Mouse (Mus musculus): ENCODE data around the gene Ssh2. TPM values are rescaled to one million over a fixed set of nuclear protein-coding genes. Genes with fewer than 3 reads are reported as not detected.

Gene Ssh2
- polyA plus RNA-seq, 1 experiment from 2014 or later = 11.3 TPM

- peaks cover 3% of the 10 kb centered on the region; the same call in 1 of the 2 replicates for H3K4me1 ChIP-seq (ENCODE audit: control insufficient read depth, insufficient read depth, low read length)
- no peak for DNase-seq (ENCODE audit: low spot score)
- H3K4me2 ChIP-seq (ENCODE audit: low read depth, low read length) = no peak overlapping the region
- H3K27me3 ChIP-seq (replicated peaks; ENCODE audit: control insufficient read depth, insufficient read depth, low read length) = no peaks in the 10 kb centered on the region
- no peak overlapping the region for H3K9ac ChIP-seq (ENCODE audit: low read depth, low read length)
- no peaks in the 10 kb centered on the region for H3K36me3 ChIP-seq (ENCODE audit: control insufficient read depth, insufficient read depth, low read length)
- no peak overlapping the region for H3K4me3 ChIP-seq (ENCODE audit: low read depth, low read length)
- WGBS = 84% methylated on average over 6 of the region's 6 CpGs
- no peaks in the 10 kb centered on the region for H3K9me3 ChIP-seq (ENCODE audit: control insufficient read depth, low read length)
- ATAC-seq (ENCODE audit: low read depth) = no peak
- no peak overlapping the region for H3K27ac ChIP-seq (replicated peaks; ENCODE audit: low read depth, low read length)
These were observed 149.8 kb downstream of the Ssh2 start for GRCm38 (mm10) chr11:77365706-77366386.

GRCm38 (mm10) chr11:77367541-77368270 lies 151.6 kb downstream of the Ssh2 start:
- 93% methylated on average over 9 of the region's 9 CpGs for WGBS

GRCm38 (mm10) chr11:77369188-77369840 lies 153.2 kb downstream of the Ssh2 start:
- DNase-seq (ENCODE audit: low spot score) (no peak), ATAC-seq (ENCODE audit: low read depth) (no peak)
- no peaks in the 10 kb centered on the region for H3K27me3 ChIP-seq (replicated peaks; ENCODE audit: control insufficient read depth, insufficient read depth, low read length)
- 78% methylated on average over 2 of the region's 2 CpGs for WGBS
- H3K4me3 ChIP-seq (ENCODE audit: low read depth, low read length) = no peak overlapping the region
- H3K9ac ChIP-seq (ENCODE audit: low read depth, low read length) = no peak overlapping the region
- H3K27ac ChIP-seq (replicated peaks; ENCODE audit: low read depth, low read length) = no peak overlapping the region
- H3K4me1 ChIP-seq (ENCODE audit: control insufficient read depth, insufficient read depth, low read length) = peaks cover 9% of the 10 kb centered on the region
- H3K4me2 ChIP-seq (ENCODE audit: low read depth, low read length) = no peak overlapping the region
- no peaks in the 10 kb centered on the region for H3K36me3 ChIP-seq (ENCODE audit: control insufficient read depth, insufficient read depth, low read length)
- H3K9me3 ChIP-seq (ENCODE audit: control insufficient read depth, low read length) = no peaks in the 10 kb centered on the region

More at GRCm38 (mm10) chr11:77367541-77368270, 151.6 kb downstream of the Ssh2 start:
- H3K27me3 ChIP-seq (replicated peaks; ENCODE audit: control insufficient read depth, insufficient read depth, low read length) = no peaks in the 10 kb centered on the region
- H3K27ac ChIP-seq (replicated peaks; ENCODE audit: low read depth, low read length) = no peak overlapping the region
- no peak overlapping the region for H3K9ac ChIP-seq (ENCODE audit: low read depth, low read length)
- H3K4me1 ChIP-seq (ENCODE audit: control insufficient read depth, insufficient read depth, low read length) = peaks cover 9% of the 10 kb centered on the region
- H3K4me2 ChIP-seq (ENCODE audit: low read depth, low read length) = no peak overlapping the region
- H3K4me3 ChIP-seq (ENCODE audit: low read depth, low read length) = no peak overlapping the region
- no peaks in the 10 kb centered on the region for H3K36me3 ChIP-seq (ENCODE audit: control insufficient read depth, insufficient read depth, low read length)
- H3K9me3 ChIP-seq (ENCODE audit: control insufficient read depth, low read length) = no peaks in the 10 kb centered on the region
- ATAC-seq (ENCODE audit: low read depth) (no peak), DNase-seq (ENCODE audit: low spot score) (no peak)

GRCm38 (mm10) chr11:77369841-77370191 lies 153.7 kb downstream of the Ssh2 start:
- peaks cover 9% of the 10 kb centered on the region for H3K4me1 ChIP-seq (ENCODE audit: control insufficient read depth, insufficient read depth, low read length)
- WGBS = 70% methylated on average over 2 of the region's 2 CpGs
- H3K27ac ChIP-seq (replicated peaks; ENCODE audit: low read depth, low read length) = peak overlapping the region; percentile 56; the same call in 1 of the 2 replicates
- no peak for DNase-seq (ENCODE audit: low spot score)
- ATAC-seq (ENCODE audit: low read depth) = no peak
- H3K36me3 ChIP-seq (ENCODE audit: control insufficient read depth, insufficient read depth, low read length) = no peaks in the 10 kb centered on the region
- H3K4me2 ChIP-seq (ENCODE audit: low read depth, low read length) = no peak overlapping the region
- no peaks in the 10 kb centered on the region for H3K27me3 ChIP-seq (replicated peaks; ENCODE audit: control insufficient read depth, insufficient read depth, low read length)
- H3K9me3 ChIP-seq (ENCODE audit: control insufficient read depth, low read length) = no peaks in the 10 kb centered on the region
- no peak overlapping the region for H3K9ac ChIP-seq (ENCODE audit: low read depth, low read length)
- H3K4me3 ChIP-seq (ENCODE audit: low read depth, low read length) = no peak overlapping the region

- Histone ChIP-seq H3K9me3 (ENCODE audit: control insufficient read depth, low read length) (no peaks in the 10 kb centered on the region), H3K4me3 (ENCODE audit: low read depth, low read length) (no peak overlapping the region), H3K36me3 (ENCODE audit: control insufficient read depth, insufficient read depth, low read length) (no peaks in the 10 kb centered on the region), H3K9ac (ENCODE audit: low read depth, low read length) (no peak overlapping the region), H3K4me2 (ENCODE audit: low read depth, low read length) (no peak overlapping the region), H3K4me1 (ENCODE audit: control insufficient read depth, insufficient read depth, low read length) (peaks cover 9% of the 10 kb centered on the region), H3K27me3 (replicated peaks; ENCODE audit: control insufficient read depth, insufficient read depth, low read length) (no peaks in the 10 kb centered on the region), H3K27ac (replicated peaks; ENCODE audit: low read depth, low read length) (no peak overlapping the region)
- ATAC-seq (ENCODE audit: low read depth) = no peak
- 83% methylated on average over 3 of the region's 3 CpGs for WGBS
- no peak for DNase-seq (ENCODE audit: low spot score)
These were observed 155.0 kb downstream of the Ssh2 start for GRCm38 (mm10) chr11:77371088-77371487.

- peak; percentile 23 for DNase-seq (ENCODE audit: low spot score)
These were observed 155.6 kb downstream of the Ssh2 start for GRCm38 (mm10) chr11:77371696-77372095.

GRCm38 (mm10) chr11:77372196-77372904 lies 156.3 kb downstream of the Ssh2 start:
- ATAC-seq (ENCODE audit: low read depth) (no peak), DNase-seq (ENCODE audit: low spot score) (peak; percentile 85)
- WGBS = 24% methylated on average over 8 of the region's 8 CpGs
- peak overlapping the region; percentile 70 for H3K27ac ChIP-seq (replicated peaks; ENCODE audit: low read depth, low read length)
- H3K9me3 ChIP-seq (ENCODE audit: control insufficient read depth, low read length) = no peaks in the 10 kb centered on the region
- no peak overlapping the region for H3K9ac ChIP-seq (ENCODE audit: low read depth, low read length)
- H3K27me3 ChIP-seq (replicated peaks; ENCODE audit: control insufficient read depth, insufficient read depth, low read length) = no peaks in the 10 kb centered on the region
- no peak overlapping the region for H3K4me3 ChIP-seq (ENCODE audit: low read depth, low read length)
- no peak overlapping the region for H3K4me2 ChIP-seq (ENCODE audit: low read depth, low read length)
- H3K36me3 ChIP-seq (ENCODE audit: control insufficient read depth, insufficient read depth, low read length) = no peaks in the 10 kb centered on the region
- peaks cover 9% of the 10 kb centered on the region for H3K4me1 ChIP-seq (ENCODE audit: control insufficient read depth, insufficient read depth, low read length)

More at GRCm38 (mm10) chr11:77371696-77372095, 155.6 kb downstream of the Ssh2 start:
- Histone ChIP-seq H3K27ac (replicated peaks; ENCODE audit: low read depth, low read length) (peak overlapping the region; percentile 70), H3K27me3 (replicated peaks; ENCODE audit: control insufficient read depth, insufficient read depth, low read length) (no peaks in the 10 kb centered on the region), H3K4me3 (ENCODE audit: low read depth, low read length) (no peak overlapping the region), H3K9me3 (ENCODE audit: control insufficient read depth, low read length) (no peaks in the 10 kb centered on the region), H3K4me2 (ENCODE audit: low read depth, low read length) (no peak overlapping the region), H3K9ac (ENCODE audit: low read depth, low read length) (no peak overlapping the region), H3K4me1 (ENCODE audit: control insufficient read depth, insufficient read depth, low read length) (peaks cover 9% of the 10 kb centered on the region), H3K36me3 (ENCODE audit: control insufficient read depth, insufficient read depth, low read length) (no peaks in the 10 kb centered on the region)
- no peak for ATAC-seq (ENCODE audit: low read depth)

GRCm38 (mm10) chr11:77378622-77379021 lies 162.5 kb downstream of the Ssh2 start:
- H3K4me3 ChIP-seq (ENCODE audit: low read depth, low read length) = no peak overlapping the region
- H3K27me3 ChIP-seq (replicated peaks; ENCODE audit: control insufficient read depth, insufficient read depth, low read length) = no peaks in the 10 kb centered on the region
- no peak overlapping the region for H3K4me2 ChIP-seq (ENCODE audit: low read depth, low read length)
- no peaks in the 10 kb centered on the region for H3K9me3 ChIP-seq (ENCODE audit: control insufficient read depth, low read length)
- H3K27ac ChIP-seq (replicated peaks; ENCODE audit: low read depth, low read length) = no peak overlapping the region
- no peaks in the 10 kb centered on the region for H3K4me1 ChIP-seq (ENCODE audit: control insufficient read depth, insufficient read depth, low read length)
- DNase-seq (ENCODE audit: low spot score) (no peak), ATAC-seq (ENCODE audit: low read depth) (no peak)
- WGBS = 90% methylated on average over 2 of the region's 2 CpGs
- no peak overlapping the region for H3K9ac ChIP-seq (ENCODE audit: low read depth, low read length)
- no peaks in the 10 kb centered on the region for H3K36me3 ChIP-seq (ENCODE audit: control insufficient read depth, insufficient read depth, low read length)
